Mouse (Mus musculus) natural killer cell, adult 2 months (primary cell): Measurements from ENCODE around the gene Nat8f2.

Source experiments
- DNase-seq, 2 experiments: peaks; one replicate each; pipeline ENCODE4 v3.0.0; 2022; ENCODE audit warnings: low spot score in 2 of 2

The Nat8f2 gene

DNA sequence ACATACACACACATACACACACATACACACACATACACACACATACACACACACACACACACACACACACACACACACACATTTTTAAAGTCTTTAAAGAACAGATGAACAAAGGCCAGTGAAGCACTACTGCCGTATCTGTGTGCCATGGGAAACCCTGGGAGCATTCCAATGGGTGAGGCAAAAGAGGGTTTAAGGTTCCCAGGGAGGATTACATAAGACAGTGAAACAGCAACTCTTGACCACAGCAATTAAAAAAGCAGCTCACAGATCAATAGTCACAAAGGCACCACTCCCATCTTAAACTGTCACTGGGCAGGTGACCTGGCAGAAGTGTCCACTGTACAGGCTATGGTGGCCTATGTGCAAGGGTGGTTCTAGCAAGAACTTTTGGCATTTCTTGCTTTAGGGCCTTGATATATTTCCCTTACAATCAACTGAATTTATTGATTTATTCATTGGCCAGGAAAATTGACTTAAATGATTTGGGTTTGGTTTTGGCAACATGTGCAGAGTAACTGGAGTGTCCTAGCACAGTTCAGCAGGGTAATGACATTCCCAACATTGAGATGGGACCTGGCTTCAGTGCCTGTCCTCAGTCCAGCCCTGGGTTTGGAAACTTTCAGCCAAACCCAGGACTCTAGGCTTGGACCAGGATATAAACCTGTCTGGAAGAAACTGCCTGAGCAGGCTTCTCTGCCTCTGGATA, 45.4 kb downstream of the Nat8f2 start:
- no peak for DNase-seq

GRCm38 (mm10) chr6:85822286-85822685, 46.7 kb downstream of the Nat8f2 start:
- no peak for DNase-seq

- DNase-seq, result no peak
Measured at GRCm38 (mm10) chr6:85820837-85821236, 48.1 kb downstream of the Nat8f2 start, which contains the start of the genes Nat8f6 and Nat8f5. Gene Nat8f6, minus strand, starts transcription at chr6:85820954. Gene Nat8f5, minus strand, starts transcription at chr6:85820972.

GRCm38 (mm10) chr6:85818338-85818737, 50.6 kb downstream of the Nat8f2 start:
- DNase-seq, result no peak
